Mouse (Mus musculus) granulocyte monocyte progenitor cell, adult 5-6 weeks (primary cell): ENCODE measurements at regions not wholly inside any gene's neighbourhood (a gene's known extent, or its start where the extent isn't known, plus 50 kb on each side); places are given as distances from the start of the nearest gene placed in this dataset.

Source experiments
- ATAC-seq: replicated peaks from 2 replicates; pipeline ENCODE4 v1.8.0; 2016; ENCODE audit warnings: mild to moderate bottlenecking, moderate TSS enrichment, inconsistent platforms; ENCODE audit not compliant: poor library complexity, severe bottlenecking

- ATAC-seq: peak; percentile 92
These were observed 108.6 kb downstream of the Katnal1 start for GRCm38 (mm10) chr5:148820476-148820875.

GRCm38 (mm10) chr5:148819423-148819822 lies 109.7 kb downstream of the Katnal1 start:
- ATAC-seq: peak; percentile 39

GRCm38 (mm10) chr5:148818746-148819145 lies 110.4 kb downstream of the Katnal1 start:
- no peak for ATAC-seq

GRCm38 (mm10) chr5:148812840-148813239 lies 116.3 kb downstream of the Katnal1 start:
- peak; percentile 36; the same call in 1 of the 2 replicates for ATAC-seq

- ATAC-seq: peak; percentile 68
These were observed 117.1 kb downstream of the Katnal1 start for GRCm38 (mm10) chr5:148812016-148812415.

GRCm38 (mm10) chr5:148809485-148809884 lies 119.6 kb downstream of the Katnal1 start:
- no peak for ATAC-seq

- no peak for ATAC-seq
These were observed 120.1 kb downstream of the Katnal1 start for GRCm38 (mm10) chr5:148809055-148809454.

GRCm38 (mm10) chr5:148808426-148808825 lies 120.7 kb downstream of the Katnal1 start:
- ATAC-seq: peak; percentile 15

GRCm38 (mm10) chr5:148807612-148808011 lies 121.5 kb downstream of the Katnal1 start:
- no peak for ATAC-seq

GRCm38 (mm10) chr5:148805030-148805429 lies 124.1 kb downstream of the Katnal1 start:
- ATAC-seq: peak; percentile 84

GRCm38 (mm10) chr5:148803772-148804171 lies 125.3 kb downstream of the Katnal1 start:
- no peak for ATAC-seq

GRCm38 (mm10) chr5:148802720-148803119 lies 126.4 kb downstream of the Katnal1 start:
- no peak for ATAC-seq

GRCm38 (mm10) chr5:148798541-148798940 lies 130.6 kb downstream of the Katnal1 start:
- ATAC-seq: no peak

GRCm38 (mm10) chr5:148796072-148796471 lies 133.0 kb downstream of the Katnal1 start:
- ATAC-seq: no peak

- peak; percentile 24 for ATAC-seq
These were observed 134.7 kb downstream of the Katnal1 start for GRCm38 (mm10) chr5:148794465-148794864.

- ATAC-seq: peak; percentile 63
These were observed 136.2 kb downstream of the Katnal1 start for GRCm38 (mm10) chr5:148792736-148793440.

GRCm38 (mm10) chr5:148791651-148792050 lies 137.5 kb downstream of the Katnal1 start:
- 0 out of 2 replicates have a peak, but pooled peaks have one; percentile 20 for ATAC-seq

GRCm38 (mm10) chr5:148790343-148790742 lies 138.8 kb downstream of the Katnal1 start:
- 0 out of 2 replicates have a peak, but pooled peaks have one; percentile 12 for ATAC-seq

- ATAC-seq: no peak
These were observed 139.3 kb downstream of the Katnal1 start for GRCm38 (mm10) chr5:148789823-148790222.

- no peak for ATAC-seq
These were observed 140.0 kb downstream of the Katnal1 start for GRCm38 (mm10) chr5:148789147-148789566.

- no peak for ATAC-seq
These were observed 140.4 kb downstream of the Katnal1 start for GRCm38 (mm10) chr5:148788690-148789089.

GRCm38 (mm10) chr5:148787270-148787669 lies 141.8 kb downstream of the Katnal1 start:
- 0 out of 2 replicates have a peak, but pooled peaks have one; percentile 18 for ATAC-seq
